Mouse (Mus musculus): ENCODE results near the gene Apba1.

The Apba1 gene

GRCm38 (mm10) chr19:23806796-23807195 is 48.1 kb downstream of the Apba1 start:
- no peak for DNase-seq

GRCm38 (mm10) chr19:23807371-23807770 is 48.7 kb downstream of the Apba1 start:
- DNase-seq = no peak

GRCm38 (mm10) chr19:23809236-23809635 is 50.5 kb downstream of the Apba1 start:
- peak in 1 of 2 experiments; percentile 41 for DNase-seq

- DNase-seq = no peak
Measured at GRCm38 (mm10) chr19:23810512-23810911, 51.8 kb downstream of the Apba1 start.

GRCm38 (mm10) chr19:23810976-23811375 is 52.3 kb downstream of the Apba1 start:
- DNase-seq = no peak

- DNase-seq = no peak
Measured at GRCm38 (mm10) chr19:23816762-23817161, 58.1 kb downstream of the Apba1 start.

- no peak for DNase-seq
Measured at GRCm38 (mm10) chr19:23817196-23817595, 58.5 kb downstream of the Apba1 start.

GRCm38 (mm10) chr19:23819882-23820281 is 61.2 kb downstream of the Apba1 start:
- DNase-seq = no peak

- DNase-seq = no peak
Measured at GRCm38 (mm10) chr19:23822497-23822896, 63.8 kb downstream of the Apba1 start.

- no peak for DNase-seq
Measured at GRCm38 (mm10) chr19:23823533-23823932, 64.8 kb downstream of the Apba1 start.

GRCm38 (mm10) chr19:23826251-23826650 is 67.6 kb downstream of the Apba1 start:
- no peak for DNase-seq

- DNase-seq = no peak
Measured at GRCm38 (mm10) chr19:23830761-23831160, 72.1 kb downstream of the Apba1 start.

GRCm38 (mm10) chr19:23833685-23834682 is 75.3 kb downstream of the Apba1 start:
- DNase-seq = peak; percentile 89

GRCm38 (mm10) chr19:23834721-23835120 is 76.0 kb downstream of the Apba1 start:
- peak in 1 of 2 experiments; percentile 20 for DNase-seq

- DNase-seq = no peak
Measured at GRCm38 (mm10) chr19:23855832-23856231, 97.1 kb downstream of the Apba1 start.

GRCm38 (mm10) chr19:23858091-23858490 is 99.4 kb downstream of the Apba1 start:
- peak in 1 of 2 experiments; percentile 46 for DNase-seq

- no peak for DNase-seq
Measured at GRCm38 (mm10) chr19:23858781-23859180, 100.1 kb downstream of the Apba1 start.

GRCm38 (mm10) chr19:23860151-23860820 is 101.6 kb downstream of the Apba1 start:
- peak; percentile 72 to 76 for DNase-seq

GRCm38 (mm10) chr19:23862736-23863135 is 104.0 kb downstream of the Apba1 start:
- DNase-seq = no peak

- DNase-seq = no peak
Measured at GRCm38 (mm10) chr19:23863959-23864358, 105.3 kb downstream of the Apba1 start.

GRCm38 (mm10) chr19:23866045-23866444 is 107.4 kb downstream of the Apba1 start:
- DNase-seq = peak; percentile 79 to 86

- DNase-seq = peak; percentile 96 to 97
Measured at GRCm38 (mm10) chr19:23867052-23867451, 108.4 kb downstream of the Apba1 start.

- DNase-seq = no peak
Measured at GRCm38 (mm10) chr19:23867589-23867988, 108.9 kb downstream of the Apba1 start.

- no peak for DNase-seq
Measured at GRCm38 (mm10) chr19:23874502-23874901, 115.8 kb downstream of the Apba1 start.

All from cerebellum, postnatal 14 days (tissue).